Mouse (Mus musculus) cortical plate, adult 2 months (tissue): ENCODE data around the gene Cnbd2.

Source experiments
- CTCF ChIP-seq: fragments of 200-500 bp; IDR thresholded peaks from 2 replicates; pipeline ENCODE4 v1.5.1; 2011; ENCODE audit warnings: mild to moderate bottlenecking, control low read depth, low read length; ENCODE audit not compliant: insufficient read depth; ENCODE audit errors: extremely low read depth
- POLR2A ChIP-seq: fragments of 200-500 bp; IDR thresholded peaks from 2 replicates; pipeline ENCODE4 v1.6.1; 2011; ENCODE audit warnings: mild to moderate bottlenecking, low read length, control low read depth; ENCODE audit not compliant: insufficient read depth; ENCODE audit errors: extremely low read depth

DNA sequence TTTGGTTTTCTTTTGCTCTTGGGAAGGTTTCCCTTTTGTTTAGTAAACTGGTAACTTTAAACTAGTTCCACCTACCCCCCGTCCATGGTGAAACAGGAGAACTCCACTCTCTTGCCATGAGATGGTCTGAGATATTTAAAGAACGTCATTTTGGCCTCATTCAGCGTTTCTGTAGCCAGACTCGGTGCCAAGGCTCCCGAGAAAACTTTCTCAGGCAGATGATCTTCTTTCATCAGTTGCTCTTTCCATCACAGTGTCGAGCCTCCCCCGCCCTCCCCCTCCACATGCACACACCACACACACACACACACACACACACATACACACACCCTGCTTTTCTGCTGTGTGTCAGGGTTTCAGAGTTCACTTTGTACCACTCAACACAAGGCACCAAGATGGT is 58.8 kb downstream of the Cnbd2 start:
- TF ChIP-seq CTCF (no peak), POLR2A (no peak)
